Mouse (Mus musculus) megakaryocyte, adult 5-6 weeks (primary cell): ENCODE measurements around the gene Magoh. TPM values are rescaled to one million over a fixed set of nuclear protein-coding genes. Genes with fewer than 3 reads are reported as not detected.

Experiments
- total RNA-seq, 2 experiments: library from RNA; stranded (forward) in 1 of 2; stranded (reverse) in 1 of 2; fragments of 153-499, 151-499 nt in 1 of 2; fragments of 221-1000, 200-1000 nt in 1 of 2; gene quantifications; 2 replicates each; pipeline versions ENCODE4 v1.2.3 to v1.2.4; 2015 to 2017

The Magoh gene
- total RNA-seq, 2 experiments from 2014 or later: 134 to 208 TPM

Other genes with a start within 250 kb of the Magoh start
- gene Dmrtb1, start 195.5 kb upstream of the Magoh start, total RNA-seq (2015): 0.39 TPM in 1 of 2 replicates, not detected in the other
- not detected in 2 replicates for gene Dmrtb1, start 195.5 kb upstream of the Magoh start, total RNA-seq (2017)
- 4.9 and 6.7 TPM in 2 replicates for gene Lrp8, start 77.5 kb upstream of the Magoh start, total RNA-seq (2015)
- 5.0 and 6.3 TPM in 2 replicates for gene Lrp8, start 77.5 kb upstream of the Magoh start, total RNA-seq (2017)
- gene 0610037L13Rik, start 10.1 kb downstream of the Magoh start, total RNA-seq (2015): 34.7 and 36.0 TPM in 2 replicates
- 33.6 and 34.7 TPM in 2 replicates for gene 0610037L13Rik, start 10.1 kb downstream of the Magoh start, total RNA-seq (2017)
- 19.3 and 24.5 TPM in 2 replicates for gene Cpt2, start 43.9 kb downstream of the Magoh start, total RNA-seq (2015)
- 16.7 and 26.7 TPM in 2 replicates for gene Cpt2, start 43.9 kb downstream of the Magoh start, total RNA-seq (2017)
- not detected in 2 replicates for gene Slc1a7, start 88.6 kb downstream of the Magoh start, total RNA-seq (2015)
- gene Slc1a7, start 88.6 kb downstream of the Magoh start, total RNA-seq (2017): not detected in 2 replicates
- gene Podn, start 216.7 kb downstream of the Magoh start, total RNA-seq (2015): not detected in 2 replicates
- gene Podn, start 216.7 kb downstream of the Magoh start, total RNA-seq (2017): not detected in 2 replicates